Mouse (Mus musculus) stomach, postnatal 0 days (tissue): ENCODE measurements at regions not wholly inside any gene's neighbourhood (a gene's known extent, or its start where the extent isn't known, plus 50 kb on each side); places are given as distances from the start of the nearest gene placed in this dataset.

Experiments
- CTCF ChIP-seq: IDR thresholded peaks from 2 replicates; pipeline ENCODE4 v1.5.1; 2016; ENCODE audit warnings: antibody characterized with exemption, low read depth, mild to moderate bottlenecking, moderate library complexity
- EP300 ChIP-seq: optimal IDR thresholded peaks from 2 replicates; pipeline ENCODE3; 2016; ENCODE audit warnings: antibody characterized with exemption

GRCm38 (mm10) chr1:95468095-95468494 lies 154.7 kb downstream of the Fam174a start:
- TF ChIP-seq CTCF: no peak
- TF ChIP-seq EP300: no peak
